Mouse (Mus musculus) central nervous system, embryonic 18 days (tissue): ENCODE results near the gene Efcab8. TPM values are rescaled to one million over a fixed set of nuclear protein-coding genes. Genes with fewer than 3 reads are reported as not detected.

Experiments used
- polyA plus RNA-seq: library from polyadenylated mRNA; depleted of rRNA; stranded (reverse); fragments of >200 nt; gene quantifications from 2 replicates; pipeline ENCODE4 v1.2.3, GENCODE M21; 2012; rRNA removed

Efcab8 gene
- 0.09 and 0.16 TPM in 2 replicates for polyA plus RNA-seq

DNA sequence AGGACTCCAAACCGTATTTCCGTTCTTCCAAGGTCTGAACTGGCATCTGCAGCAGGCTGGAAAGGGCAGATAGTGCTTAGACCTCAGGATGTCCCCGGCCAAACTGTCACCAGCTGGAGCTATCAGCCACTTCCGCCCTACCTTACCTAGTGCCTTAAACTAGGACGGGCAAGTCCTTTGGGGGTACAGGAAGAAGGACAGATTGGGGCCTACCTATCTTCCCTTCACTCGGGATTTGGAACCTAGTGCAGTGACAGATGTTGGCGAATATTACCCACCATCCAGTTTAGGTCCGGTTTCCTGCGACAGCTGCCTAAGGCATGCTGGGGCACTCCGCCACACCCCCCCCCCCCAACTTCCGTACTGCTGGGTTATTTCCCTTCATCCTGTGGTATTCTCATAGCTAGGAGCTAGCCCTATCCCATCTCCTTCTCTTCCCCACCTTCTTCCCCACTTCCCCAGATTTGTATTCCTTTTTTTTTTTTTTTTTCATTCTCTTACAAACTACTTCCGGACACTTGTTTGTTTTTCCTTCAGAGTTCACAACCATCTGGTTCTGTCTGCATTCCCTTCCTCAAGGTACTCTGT, at the start of gene Efcab8:
Gene Efcab8, plus strand, starts transcription at position 538 of the 588 bp plus-strand sequence.

GRCm38 (mm10) chr2:153740500-153741436, 39.0 kb upstream of the Efcab8 start, which contains the start of gene Mapre1:
Gene Mapre1 (plus strand): TSS chr2:153741274.

DNA sequence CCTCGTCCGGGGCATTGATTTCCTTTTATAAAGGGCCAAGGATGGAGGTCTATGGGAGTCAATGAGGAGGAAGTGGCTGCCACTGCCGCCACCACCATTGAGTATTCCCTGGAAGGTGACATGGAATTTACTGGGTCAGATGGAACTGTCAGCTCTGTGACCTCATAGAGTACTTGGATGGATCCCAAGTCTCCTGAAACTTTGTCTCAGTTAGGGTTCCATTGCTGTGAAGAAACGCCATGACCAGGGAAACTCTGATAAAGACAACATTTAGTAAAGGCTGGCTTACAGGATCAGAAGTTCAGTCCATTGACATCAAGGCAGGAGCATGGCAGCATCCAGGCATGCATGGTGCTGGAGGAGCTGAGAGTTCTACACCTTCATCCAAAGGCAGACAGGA, 91.3 kb downstream of the Efcab8 start, which contains the start of gene Sun5:
Gene Sun5, minus strand, starts transcription at position 101 of the 400 bp plus-strand sequence.

GRCm38 (mm10) chr2:153874745-153875144, 95.0 kb downstream of the Efcab8 start, which contains the start of gene Bpifb2:
Gene Bpifb2 (plus strand): TSS chr2:153875045.

Other genes starting within 250 kb of the Efcab8 start
- 67.2 and 72.4 TPM in 2 replicates for gene Nol4l, start 250.0 kb upstream of the Efcab8 start, polyA plus RNA-seq
- gene Commd7, start 147.2 kb upstream of the Efcab8 start, polyA plus RNA-seq: 53.4 and 55.7 TPM in 2 replicates
- 3.1 and 3.3 TPM in 2 replicates for gene Dnmt3b, start 130.5 kb upstream of the Efcab8 start, polyA plus RNA-seq
- 0.05 TPM in 1 of 2 replicates, not detected in the other for gene Dnmt3c, start 83.3 kb upstream of the Efcab8 start, polyA plus RNA-seq
- gene Mapre1, start 38.7 kb upstream of the Efcab8 start, polyA plus RNA-seq: 69.2 and 84.0 TPM in 2 replicates
- gene Sun5, start 91.2 kb downstream of the Efcab8 start, polyA plus RNA-seq: not detected in 2 replicates
- 0.07 and 0.16 TPM in 2 replicates for gene Bpifb2, start 95.1 kb downstream of the Efcab8 start, polyA plus RNA-seq
- gene Bpifb6, start 120.5 kb downstream of the Efcab8 start, polyA plus RNA-seq: 0.09 TPM in 1 of 2 replicates, not detected in the other
- not detected in 2 replicates for gene Bpifb3, start 138.3 kb downstream of the Efcab8 start, polyA plus RNA-seq
- 0.05 and 0.27 TPM in 2 replicates for gene Bpifb4, start 158.3 kb downstream of the Efcab8 start, polyA plus RNA-seq
- gene Bpifa6, start 195.0 kb downstream of the Efcab8 start, polyA plus RNA-seq: not detected in 2 replicates
- gene Bpifa2, start 228.3 kb downstream of the Efcab8 start, polyA plus RNA-seq: not detected in 2 replicates